Mouse (Mus musculus) intestine, embryonic 16.5 days (tissue): ENCODE results near the gene Nip7. TPM values are rescaled to one million over a fixed set of nuclear protein-coding genes. Genes with fewer than 3 reads are reported as not detected.
A peak's percentile ranks its signal among the peaks of the same experiment; 100 is the strongest.

Source experiments
- ATAC-seq: fragments of 200-750 bp; cut with Nextera tagmentation; 2 replicates; pipeline ENCODE4 v1.8.0; 2017; ENCODE audit warnings: moderate TSS enrichment, moderate library complexity
- H3K27ac ChIP-seq: fragments of 300-500 bp; sonication (generic); 2 replicates; pipeline ENCODE4 v1.5.1; 2014; ENCODE audit warnings: mild to moderate bottlenecking, low read length
- H3K27me3 ChIP-seq: fragments of 300-500 bp; sonication (generic); replicated peaks from 2 replicates; pipeline ENCODE4 v1.6.1; 2014; ENCODE audit warnings: low read length, control low read depth, mixed read lengths; ENCODE audit not compliant: control insufficient read depth, insufficient read depth
- H3K36me3 ChIP-seq: fragments of 300-500 bp; sonication (generic); 2 replicates; pipeline ENCODE4 v1.6.1; 2014; ENCODE audit warnings: low read length, control low read depth; ENCODE audit not compliant: control insufficient read depth, insufficient read depth
- H3K4me1 ChIP-seq: fragments of 300-500 bp; sonication (generic); 2 replicates; pipeline ENCODE4 v1.6.1; 2014; ENCODE audit warnings: low read length, control low read depth, mixed read lengths; ENCODE audit not compliant: control insufficient read depth, insufficient read depth
- H3K4me2 ChIP-seq: fragments of 300-500 bp; sonication (generic); 2 replicates; pipeline ENCODE4 v1.6.1; 2014; ENCODE audit warnings: low read depth, low read length, control low read depth
- H3K4me3 ChIP-seq: fragments of 300-500 bp; sonication (generic); 2 replicates; pipeline ENCODE4 v1.5.1; 2014; ENCODE audit warnings: mild to moderate bottlenecking, low read length
- H3K9ac ChIP-seq: fragments of 300-500 bp; sonication (generic); 2 replicates; pipeline ENCODE4 v1.6.1; 2014; ENCODE audit warnings: low read depth, low read length
- H3K9me3 ChIP-seq: fragments of 300-500 bp; sonication (generic); 2 replicates; pipeline ENCODE4 v1.6.1; 2016; ENCODE audit warnings: low read length, control low read depth; ENCODE audit not compliant: control insufficient read depth
- WGBS: fragments of 180-500 bp; shearing (Covaris S2); extraction: QIAGEN DNeasy Blood & Tissue Kit; methylation state at CpG from one replicate; pipeline ENCODE4 v1.1.7; 2014; 5-methylcytosine and 5-hydroxymethylcytosine counted together
- polyA plus RNA-seq: library from polyadenylated mRNA; unstranded; fragments of >200 nt; fragmentation: Nextera tagmentation; extraction: Ambion mirVana; gene quantifications from 2 replicates; pipeline ENCODE4 v1.2.1, GENCODE M21; 2015

Gene Nip7
- polyA plus RNA-seq, 1 experiment from 2014 or later: 85.9 TPM

DNA sequence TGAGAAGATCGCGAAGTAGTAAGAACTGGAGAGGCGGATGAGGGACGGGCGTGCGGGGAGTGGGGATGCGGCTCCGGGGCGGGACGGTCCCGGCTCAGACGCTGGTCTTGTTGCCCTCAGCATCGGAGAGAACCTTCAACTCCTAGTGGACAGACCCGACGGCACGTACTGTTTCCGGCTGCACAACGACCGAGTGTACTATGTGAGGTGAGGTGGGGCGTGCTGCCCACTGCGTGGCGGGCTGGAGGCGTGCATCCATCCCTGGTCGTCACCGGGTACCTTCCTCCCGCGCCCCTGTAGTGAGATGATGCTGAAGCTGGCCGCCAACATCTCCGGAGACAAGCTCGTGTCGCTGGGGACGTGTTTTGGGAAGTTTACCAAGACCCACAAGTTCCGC lies 294 bp downstream of the Nip7 start:
- Histone ChIP-seq H3K9me3 (no peaks in the 10 kb centered on the region), H3K4me1 (peaks cover 6% of the 10 kb centered on the region), H3K4me2 (peak overlapping the region; percentile 89), H3K9ac (peak overlapping the region; percentile 79), H3K4me3 (peak overlapping the region; percentile 100), H3K27ac (peak overlapping the region; percentile 35; the same call in 1 of the 2 replicates), H3K36me3 (peaks cover 16% of the 10 kb centered on the region), H3K27me3 (no peaks in the 10 kb centered on the region)
- WGBS: under 1% methylated on average over 33 of the region's 33 CpGs
- peak; percentile 73 for ATAC-seq

DNA sequence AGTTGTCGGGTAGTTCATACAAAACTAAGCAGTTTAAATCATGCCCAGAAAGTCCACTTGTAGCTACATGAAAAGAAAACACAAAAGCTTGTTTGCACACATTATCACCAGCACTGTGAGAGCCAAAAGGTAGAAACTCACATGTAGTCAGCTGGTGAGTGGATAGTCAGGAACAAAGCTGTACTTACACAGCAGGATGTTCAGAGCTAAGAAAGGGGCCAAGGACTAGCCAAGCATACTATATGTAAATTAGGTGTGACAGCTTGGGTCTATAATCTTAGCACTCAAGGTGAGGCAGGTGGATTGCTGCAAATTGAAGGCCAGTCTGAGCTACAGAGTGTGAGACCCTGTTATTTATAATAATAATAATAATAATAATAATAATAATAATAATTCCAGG lies 5.9 kb downstream of the Nip7 start:
- H3K36me3 ChIP-seq: 0 out of 2 replicates have a peak, but pooled peaks cover 4% of the 10 kb centered on the region
- no peak for ATAC-seq
- H3K9ac ChIP-seq: no peak overlapping the region
- H3K27me3 ChIP-seq: no peaks in the 10 kb centered on the region
- no peak overlapping the region for H3K4me2 ChIP-seq
- no peak overlapping the region for H3K27ac ChIP-seq
- H3K4me3 ChIP-seq: no peak overlapping the region
- no peaks in the 10 kb centered on the region for H3K9me3 ChIP-seq
- H3K4me1 ChIP-seq: peaks cover 3% of the 10 kb centered on the region
- 90% methylated on average over 1 of the region's 1 CpGs for WGBS

DNA sequence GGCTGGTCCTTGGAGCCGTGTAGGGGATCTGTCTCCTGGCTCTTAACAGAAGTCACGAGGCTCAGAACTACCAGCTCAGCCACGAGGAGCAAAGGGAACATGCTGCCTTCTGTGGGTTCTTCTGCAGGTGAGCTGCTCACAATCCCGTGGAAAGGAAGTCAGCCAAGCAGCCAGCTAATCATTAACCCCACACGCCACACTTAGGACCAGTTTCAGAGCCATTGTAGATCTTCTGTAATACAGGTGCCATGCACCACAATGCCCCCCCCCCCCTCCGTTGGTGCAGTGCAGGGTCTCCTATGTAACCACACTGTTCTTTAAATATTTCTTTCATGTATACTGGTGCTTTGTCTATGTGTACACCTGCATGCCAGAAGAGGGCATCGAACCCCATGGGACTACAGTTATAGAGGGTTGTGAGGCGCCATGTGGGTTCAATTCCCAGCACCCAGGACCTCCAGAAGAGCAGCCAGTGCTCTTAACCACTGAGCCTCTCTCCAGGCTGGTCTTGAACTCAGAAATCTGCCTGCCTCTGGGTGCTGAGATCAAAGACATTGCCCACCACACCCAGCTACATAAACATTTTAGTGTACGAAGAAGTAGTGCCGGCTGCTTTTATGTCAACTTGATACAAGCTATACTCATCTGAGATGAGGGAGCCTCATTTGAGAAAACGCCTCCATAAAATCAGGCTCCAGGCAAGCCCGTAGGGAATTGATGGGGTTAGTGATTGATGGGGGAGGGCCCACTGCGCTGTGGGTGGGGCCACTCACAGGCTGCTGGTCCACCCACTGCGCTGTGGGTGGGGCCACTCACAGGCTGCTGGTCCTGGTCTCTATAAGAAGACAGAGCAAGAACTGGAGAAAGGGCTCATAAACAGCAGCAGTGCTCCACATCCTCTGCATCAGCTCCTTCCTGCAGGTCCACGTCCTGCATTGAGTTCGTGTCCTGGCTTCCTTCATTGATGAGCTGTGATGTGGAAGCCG lies 9.1 kb downstream of the Nip7 start, which contains the start of gene Tmed6:
Tmed6 (minus strand) TSS at position 134 of the 986 bp plus-strand sequence.
- no peak within 1 kb of the TSS for H3K9ac ChIP-seq
- peak; percentile 89 for ATAC-seq
- no peaks in the 10 kb centered on the region for H3K9me3 ChIP-seq
- H3K4me1 ChIP-seq: no peaks in the 10 kb centered on the region
- no peak within 1 kb of the TSS for H3K27ac ChIP-seq
- no peak within 1 kb of the TSS for H3K4me3 ChIP-seq
- 45% methylated on average over 17 of the region's 17 CpGs for WGBS
- no peaks in the 10 kb centered on the region for H3K36me3 ChIP-seq
- no peaks in the 10 kb centered on the region for H3K27me3 ChIP-seq
- no peak within 1 kb of the TSS for H3K4me2 ChIP-seq

DNA sequence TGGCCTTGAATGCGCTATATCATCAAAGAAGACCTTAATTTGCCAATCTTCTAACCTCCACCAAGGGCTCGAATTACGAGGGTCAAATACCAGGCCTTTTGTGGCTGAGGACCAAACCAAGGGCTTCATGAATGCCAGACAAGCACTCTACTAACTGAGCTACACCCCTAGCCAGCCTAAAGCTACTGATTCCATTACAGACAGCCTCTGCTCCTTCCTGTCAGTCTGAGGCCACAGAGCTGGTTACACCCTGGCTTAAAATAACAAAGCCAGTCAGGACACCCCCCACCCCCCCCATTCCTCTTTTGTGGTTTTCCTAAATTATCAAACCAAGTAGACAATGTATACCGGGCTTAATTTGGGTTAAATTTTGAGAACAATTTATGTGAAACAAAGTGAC lies 17.0 kb downstream of the Nip7 start:
- Histone ChIP-seq H3K36me3 (peaks cover 11% of the 10 kb centered on the region), H3K9me3 (no peaks in the 10 kb centered on the region), H3K4me2 (no peak overlapping the region), H3K4me1 (no peaks in the 10 kb centered on the region), H3K27me3 (no peaks in the 10 kb centered on the region), H3K4me3 (no peak overlapping the region), H3K9ac (no peak overlapping the region), H3K27ac (no peak overlapping the region)
- 87% methylated on average over 4 of the region's 4 CpGs for WGBS
- ATAC-seq: no peak

GRCm38 (mm10) chr8:107074128-107074527 lies 17.5 kb downstream of the Nip7 start:
- Histone ChIP-seq H3K4me2 (no peak overlapping the region), H3K4me3 (no peak overlapping the region), H3K9me3 (no peaks in the 10 kb centered on the region), H3K27me3 (no peaks in the 10 kb centered on the region), H3K36me3 (peaks cover 11% of the 10 kb centered on the region), H3K4me1 (no peaks in the 10 kb centered on the region), H3K27ac (no peak overlapping the region), H3K9ac (no peak overlapping the region)
- WGBS: 68% methylated on average over 1 of the region's 1 CpGs
- ATAC-seq: no peak

- Histone ChIP-seq H3K9me3 (no peaks in the 10 kb centered on the region), H3K9ac (no peak overlapping the region), H3K27me3 (no peaks in the 10 kb centered on the region), H3K27ac (no peak overlapping the region), H3K4me2 (no peak overlapping the region), H3K4me3 (no peak overlapping the region), H3K4me1 (no peaks in the 10 kb centered on the region), H3K36me3 (peaks cover 18% of the 10 kb centered on the region)
- peak; percentile 40; the same call in 1 of the 2 replicates for ATAC-seq
- WGBS: 81% methylated on average over 7 of the region's 7 CpGs
These were observed 19.7 kb downstream of the Nip7 start for GRCm38 (mm10) chr8:107076239-107076888.

- H3K9ac ChIP-seq: no peak overlapping the region
- no peaks in the 10 kb centered on the region for H3K4me1 ChIP-seq
- H3K36me3 ChIP-seq: peaks cover 24% of the 10 kb centered on the region
- no peak overlapping the region for H3K27ac ChIP-seq
- no peak for ATAC-seq
- no peak overlapping the region for H3K4me2 ChIP-seq
- H3K27me3 ChIP-seq: no peaks in the 10 kb centered on the region
- H3K9me3 ChIP-seq: no peaks in the 10 kb centered on the region
- H3K4me3 ChIP-seq: no peak overlapping the region
- 95% methylated on average over 17 of the region's 17 CpGs for WGBS
These were observed 28.7 kb downstream of the Nip7 start for GRCm38 (mm10) chr8:107085358-107085757.

DNA sequence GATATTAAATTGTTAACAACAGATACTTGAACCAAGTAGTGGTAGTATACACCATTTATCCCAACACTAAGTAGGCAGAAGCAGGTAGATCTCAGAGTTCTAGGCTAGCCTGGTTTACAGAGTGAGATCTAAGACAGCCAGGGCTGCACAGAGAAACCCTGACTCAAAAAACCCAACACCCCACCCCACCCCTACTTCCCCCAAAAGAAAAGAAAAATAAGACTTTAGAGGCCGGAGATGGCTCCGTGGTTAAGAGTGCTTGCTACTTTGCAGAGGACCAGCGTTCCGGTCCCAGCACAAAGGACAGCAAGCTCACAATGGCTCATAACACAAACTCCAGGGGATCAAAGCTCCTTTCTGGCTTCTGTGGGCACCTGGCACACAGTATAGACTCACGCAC lies 29.3 kb downstream of the Nip7 start:
- no peaks in the 10 kb centered on the region for H3K27me3 ChIP-seq
- no peaks in the 10 kb centered on the region for H3K4me1 ChIP-seq
- H3K36me3 ChIP-seq: peaks cover 20% of the 10 kb centered on the region
- no peak overlapping the region for H3K4me2 ChIP-seq
- ATAC-seq: no peak
- 97% methylated on average over 5 of the region's 5 CpGs for WGBS
- H3K27ac ChIP-seq: no peak overlapping the region
- no peaks in the 10 kb centered on the region for H3K9me3 ChIP-seq
- H3K9ac ChIP-seq: no peak overlapping the region
- H3K4me3 ChIP-seq: no peak overlapping the region

DNA sequence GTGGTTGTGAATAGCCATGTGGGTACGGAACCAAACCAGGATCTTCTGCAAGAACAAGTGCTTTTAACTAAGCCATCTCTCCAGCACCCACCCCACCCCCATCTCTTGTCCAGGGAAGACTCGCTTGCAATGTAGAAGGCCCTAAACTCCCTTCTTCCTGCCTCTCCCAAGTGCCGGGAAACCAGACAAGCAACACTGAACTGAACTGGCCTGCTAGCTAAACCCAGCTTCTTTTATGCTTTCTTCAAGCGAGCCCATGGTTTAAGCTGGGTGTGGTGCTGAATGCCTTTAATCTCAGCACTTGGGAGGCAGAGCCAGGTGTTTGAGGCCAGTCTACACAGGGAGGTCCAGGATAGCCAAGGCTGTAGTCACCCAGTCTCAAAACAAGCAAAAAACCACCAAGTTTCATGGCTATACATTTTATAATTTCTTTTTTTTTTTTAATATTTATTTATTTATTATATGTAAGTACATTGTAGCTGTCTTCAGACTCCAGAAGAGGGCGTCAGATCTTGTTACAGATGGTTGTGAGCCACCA lies 31.9 kb downstream of the Nip7 start:
- Histone ChIP-seq H3K9ac (no peak overlapping the region), H3K27ac (no peak overlapping the region), H3K36me3 (peaks cover 12% of the 10 kb centered on the region), H3K9me3 (no peaks in the 10 kb centered on the region), H3K4me3 (no peak overlapping the region), H3K27me3 (no peaks in the 10 kb centered on the region), H3K4me1 (no peaks in the 10 kb centered on the region), H3K4me2 (no peak overlapping the region)
- ATAC-seq: no peak
- 96% methylated on average over 5 of the region's 5 CpGs for WGBS
